Mouse (Mus musculus): Measurements from ENCODE around the gene Pten.

DNA sequence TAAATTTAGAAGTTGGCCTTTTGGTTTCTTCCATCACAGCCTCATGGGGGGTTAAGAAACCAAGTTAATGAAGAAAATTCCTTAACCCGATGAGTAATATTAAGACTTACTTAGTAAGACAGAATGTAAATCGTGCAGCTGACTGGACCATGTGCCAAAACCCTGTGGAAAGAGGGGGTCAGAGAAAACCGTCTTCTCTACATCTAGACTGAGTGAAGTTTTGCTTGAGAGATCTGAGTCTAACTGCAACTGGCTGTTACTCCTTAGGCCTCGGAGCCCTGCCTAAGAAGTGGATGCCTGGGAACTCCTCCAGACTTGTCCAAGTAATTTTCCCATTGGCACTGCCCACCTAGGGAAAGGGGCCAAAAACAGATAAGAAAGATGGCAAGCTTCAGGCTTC lies 74.0 kb downstream of the Pten start:
- TF ChIP-seq CTCF (IDR thresholded peaks at IDR 0.05; ENCODE audit: insufficient read depth, low read length) (no peak), POLR2A (IDR thresholded peaks at IDR 0.05; ENCODE audit: borderline replicate concordance, extremely low read depth, low read depth, low read length) (no peak)
